Mouse (Mus musculus) right cerebral cortex, postnatal 14 days (tissue): ENCODE results near the gene Abcc12.

Experiments
- DNase-seq: peaks from one replicate; pipeline ENCODE4 v3.0.0; 2022

Abcc12 gene

GRCm38 (mm10) chr8:86580458-86580857 lies at the start of gene Abcc12:
Gene Abcc12, minus strand, starts transcription at chr8:86580686.
- DNase-seq = no peak

GRCm38 (mm10) chr8:86630212-86630611 lies 49.7 kb upstream of the Abcc12 start:
- no peak for DNase-seq

- DNase-seq = no peak
These were observed 44.4 kb upstream of the Abcc12 start for GRCm38 (mm10) chr8:86624915-86625314.

- peak; percentile 97 for DNase-seq
These were observed 43.6 kb upstream of the Abcc12 start, which contains the start of gene Lonp2 for GRCm38 (mm10) chr8:86623911-86624731. Gene Lonp2, plus strand, starts transcription at chr8:86624043.

- DNase-seq = no peak
These were observed 43.0 kb upstream of the Abcc12 start for GRCm38 (mm10) chr8:86623551-86623910.

GRCm38 (mm10) chr8:86617759-86618387 lies 37.4 kb upstream of the Abcc12 start:
- no peak for DNase-seq

GRCm38 (mm10) chr8:86615095-86615769 lies 34.7 kb upstream of the Abcc12 start:
- DNase-seq = no peak

- no peak for DNase-seq
These were observed 33.3 kb upstream of the Abcc12 start for GRCm38 (mm10) chr8:86613798-86614197.

GRCm38 (mm10) chr8:86604676-86605075 lies 24.2 kb upstream of the Abcc12 start:
- no peak for DNase-seq

- no peak for DNase-seq
These were observed 22.7 kb upstream of the Abcc12 start for GRCm38 (mm10) chr8:86603174-86603573.

GRCm38 (mm10) chr8:86600311-86600710 lies 19.8 kb upstream of the Abcc12 start:
- no peak for DNase-seq

GRCm38 (mm10) chr8:86599299-86599698 lies 18.8 kb upstream of the Abcc12 start:
- DNase-seq = no peak

- no peak for DNase-seq
These were observed 17.2 kb upstream of the Abcc12 start for GRCm38 (mm10) chr8:86597681-86598080.

GRCm38 (mm10) chr8:86595671-86596070 lies 15.2 kb upstream of the Abcc12 start:
- no peak for DNase-seq

GRCm38 (mm10) chr8:86594159-86594796 lies 13.8 kb upstream of the Abcc12 start:
- DNase-seq = no peak

- DNase-seq = no peak
These were observed 12.6 kb upstream of the Abcc12 start for GRCm38 (mm10) chr8:86593099-86593498.

- DNase-seq = no peak
These were observed 7.9 kb upstream of the Abcc12 start for GRCm38 (mm10) chr8:86588338-86588737.

GRCm38 (mm10) chr8:86586642-86587041 lies 6.2 kb upstream of the Abcc12 start:
- no peak for DNase-seq

GRCm38 (mm10) chr8:86586058-86586457 lies 5.6 kb upstream of the Abcc12 start:
- DNase-seq = no peak

GRCm38 (mm10) chr8:86585532-86585931 lies 5.0 kb upstream of the Abcc12 start:
- DNase-seq = peak; percentile 70

- peak; percentile 89 for DNase-seq
These were observed 4.6 kb upstream of the Abcc12 start for GRCm38 (mm10) chr8:86585118-86585517.

- DNase-seq = no peak
These were observed 1.4 kb upstream of the Abcc12 start for GRCm38 (mm10) chr8:86581921-86582331.

GRCm38 (mm10) chr8:86578693-86579092 lies 1.8 kb downstream of the Abcc12 start:
- DNase-seq = no peak
